Mouse (Mus musculus) limb, embryonic 14.5 days (tissue): Measurements from ENCODE around the gene Frmpd4. TPM values are rescaled to one million over a fixed set of nuclear protein-coding genes. Genes with fewer than 3 reads are reported as not detected.

Experiments
- ATAC-seq: fragments of 200-750 bp; cut with Nextera tagmentation; 2 replicates; pipeline ENCODE4 v1.8.0; 2017; ENCODE audit warnings: low read depth, moderate number of reproducible peaks, moderate TSS enrichment; ENCODE audit not compliant: low FRiP score
- DNase-seq: peaks from one replicate; pipeline ENCODE4 v3.0.0-alpha.2; 2015; ENCODE audit warnings: low spot score
- H3K27ac ChIP-seq: fragments of 300-500 bp; sonication (generic); replicated peaks from 2 replicates; pipeline ENCODE4 v1.5.1; 2014; ENCODE audit warnings: low read depth, mild to moderate bottlenecking, low read length, moderate library complexity, mixed read lengths
- H3K27me3 ChIP-seq: fragments of 300-500 bp; sonication (generic); 2 replicates; pipeline ENCODE4 v1.6.1; 2014; ENCODE audit warnings: low read length, mixed read lengths; ENCODE audit not compliant: control insufficient read depth, insufficient read depth
- H3K36me3 ChIP-seq: fragments of 300-500 bp; sonication (generic); 2 replicates; pipeline ENCODE4 v1.6.1; 2014; ENCODE audit warnings: mild to moderate bottlenecking, low read length, moderate library complexity, mixed read lengths; ENCODE audit not compliant: control insufficient read depth, insufficient read depth
- H3K4me1 ChIP-seq: fragments of 300-500 bp; sonication (generic); 2 replicates; pipeline ENCODE4 v1.6.1; 2014; ENCODE audit warnings: antibody characterized with exemption, low read length, mixed read lengths; ENCODE audit not compliant: control insufficient read depth, insufficient read depth
- H3K4me2 ChIP-seq: fragments of 300-500 bp; sonication (generic); replicated peaks from 2 replicates; pipeline ENCODE4 v1.6.1; 2014; ENCODE audit warnings: low read depth, mild to moderate bottlenecking, low read length, moderate library complexity; ENCODE audit not compliant: severe bottlenecking
- H3K4me3 ChIP-seq: fragments of 300-500 bp; sonication (generic); replicated peaks from 2 replicates; pipeline ENCODE4 v1.5.1; 2014; ENCODE audit warnings: low read length
- H3K9ac ChIP-seq: fragments of 300-500 bp; sonication (generic); 2 replicates; pipeline ENCODE4 v1.6.1; 2014; ENCODE audit warnings: mild to moderate bottlenecking, low read depth, low read length, moderate library complexity; ENCODE audit not compliant: severe bottlenecking
- H3K9me3 ChIP-seq: fragments of 300-500 bp; sonication (generic); 2 replicates; pipeline ENCODE4 v1.6.1; 2016; ENCODE audit warnings: low read length; ENCODE audit not compliant: control insufficient read depth
- POLR2A ChIP-seq: fragments of 200-500 bp; IDR thresholded peaks from 2 replicates; pipeline ENCODE4 v1.8.0; 2012; ENCODE audit warnings: inconsistent platforms, mild to moderate bottlenecking, moderate library complexity, borderline replicate concordance; ENCODE audit not compliant: insufficient read depth, insufficient read length; ENCODE audit errors: extremely low read depth
- WGBS: fragments of 180-500 bp; shearing (Covaris S2); extraction: QIAGEN DNeasy Blood & Tissue Kit; methylation state at CpG from one replicate; pipeline ENCODE4 v1.1.7; 2014; 5-methylcytosine and 5-hydroxymethylcytosine counted together
- polyA plus RNA-seq, 2 experiments: library from polyadenylated mRNA; depleted of rRNA in 1 of 2; stranded (reverse) in 1 of 2; unstranded in 1 of 2; fragments of >200 nt; fragmentation: Nextera tagmentation in 1 of 2; extraction: Ambion mirVana in 1 of 2; gene quantifications; 2 replicates each; pipeline versions ENCODE4 v1.2.1 to v1.2.3; 2012 to 2014

The Frmpd4 gene
- polyA plus RNA-seq (2012; rRNA removed) (0.38 and 0.46 TPM in 2 replicates), polyA plus RNA-seq (2014; fragmentation: Nextera tagmentation; extraction: Ambion mirVana) (0.41 and 0.55 TPM in 2 replicates)

DNA sequence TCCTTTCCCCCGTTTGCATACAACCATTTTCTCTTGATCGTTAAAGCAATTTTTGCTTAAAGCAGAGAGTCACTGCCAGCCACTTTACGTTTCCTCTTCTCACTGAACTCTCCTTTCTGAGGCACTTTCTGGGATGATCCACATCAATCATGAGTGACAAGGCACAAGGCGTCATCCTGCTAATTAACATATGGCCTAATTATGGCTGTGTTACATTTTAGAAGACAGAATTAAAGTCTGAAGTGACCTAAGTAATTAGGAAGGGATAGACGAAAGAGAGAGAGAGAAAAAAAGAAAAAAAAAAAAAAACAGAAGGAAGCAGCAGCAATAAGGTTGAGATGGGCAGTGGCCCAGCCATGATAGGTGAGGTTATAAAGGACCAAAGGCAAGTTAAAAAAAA, at the start of gene Frmpd4:
Gene Frmpd4 (minus strand): TSS at position 101 of the 400 bp plus-strand sequence.
- H3K9ac ChIP-seq: no peak within 1 kb of the TSS
- H3K4me1 ChIP-seq: no peaks in the 10 kb centered on the region
- DNase-seq (no peak), ATAC-seq (no peak)
- TF ChIP-seq POLR2A: no peak
- H3K27ac ChIP-seq: no peak within 1 kb of the TSS
- no peak within 1 kb of the TSS for H3K4me2 ChIP-seq
- WGBS: 62% methylated on average over 5 of the region's 5 CpGs
- H3K36me3 ChIP-seq: no peaks in the 10 kb centered on the region
- no peaks in the 10 kb centered on the region for H3K27me3 ChIP-seq
- no peaks in the 10 kb centered on the region for H3K9me3 ChIP-seq
- no peak within 1 kb of the TSS for H3K4me3 ChIP-seq

DNA sequence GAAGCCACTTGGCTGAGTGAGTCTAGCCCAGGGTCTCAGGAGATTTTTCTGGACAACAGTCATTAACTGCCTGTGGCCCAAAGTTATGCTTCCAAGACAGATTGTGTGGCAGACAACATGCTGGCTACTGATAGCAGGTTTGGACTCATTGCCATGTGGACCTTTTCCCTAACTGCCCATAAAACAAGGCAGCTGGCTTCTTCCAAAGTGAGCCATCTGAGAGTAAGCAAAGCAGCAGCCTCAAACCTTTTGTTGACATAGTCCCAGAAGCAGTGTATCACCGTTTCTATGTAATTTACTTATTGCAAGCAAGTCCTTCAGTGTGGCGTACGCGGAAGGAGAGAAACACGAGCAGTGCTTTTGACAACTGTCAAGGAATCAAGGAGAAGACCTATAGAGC, 18.2 kb upstream of the Frmpd4 start:
- H3K27me3 ChIP-seq: no peaks in the 10 kb centered on the region
- no peak for DNase-seq
- TF ChIP-seq POLR2A: no peak
- 75% methylated on average over 5 of the region's 5 CpGs for WGBS
- no peak overlapping the region for H3K4me2 ChIP-seq
- H3K36me3 ChIP-seq: no peaks in the 10 kb centered on the region
- H3K4me1 ChIP-seq: no peaks in the 10 kb centered on the region
- H3K27ac ChIP-seq: no peak overlapping the region
- no peaks in the 10 kb centered on the region for H3K9me3 ChIP-seq
- H3K9ac ChIP-seq: no peak overlapping the region
- ATAC-seq: no peak
- no peak overlapping the region for H3K4me3 ChIP-seq

DNA sequence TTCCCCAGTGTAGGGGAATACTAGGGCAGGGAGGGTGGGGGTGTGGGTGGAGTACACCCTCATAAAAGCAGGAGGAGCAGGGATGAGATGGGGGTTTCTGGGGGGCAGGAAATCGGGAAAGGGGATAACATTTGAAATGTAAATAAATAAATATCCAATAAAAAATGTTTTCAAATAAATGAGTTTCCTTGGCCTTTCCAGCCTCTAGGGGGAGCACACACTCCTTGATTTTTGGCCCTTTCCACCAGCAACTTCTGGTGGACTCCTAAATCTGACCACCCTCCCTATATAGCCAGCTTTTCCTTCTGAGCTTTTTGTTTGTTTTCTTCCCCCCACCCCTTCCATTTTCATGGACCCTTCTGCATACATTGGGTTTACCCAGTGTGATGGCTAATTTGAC, 7.3 kb upstream of the Frmpd4 start:
- Histone ChIP-seq H3K4me3 (no peak overlapping the region), H3K4me2 (no peak overlapping the region), H3K9ac (no peak overlapping the region), H3K27me3 (no peaks in the 10 kb centered on the region), H3K4me1 (no peaks in the 10 kb centered on the region), H3K9me3 (no peaks in the 10 kb centered on the region), H3K36me3 (no peaks in the 10 kb centered on the region), H3K27ac (no peak overlapping the region)
- 56% methylated on average over 1 of the region's 1 CpGs for WGBS
- ATAC-seq: no peak
- DNase-seq: no peak
- TF ChIP-seq POLR2A: no peak

DNA sequence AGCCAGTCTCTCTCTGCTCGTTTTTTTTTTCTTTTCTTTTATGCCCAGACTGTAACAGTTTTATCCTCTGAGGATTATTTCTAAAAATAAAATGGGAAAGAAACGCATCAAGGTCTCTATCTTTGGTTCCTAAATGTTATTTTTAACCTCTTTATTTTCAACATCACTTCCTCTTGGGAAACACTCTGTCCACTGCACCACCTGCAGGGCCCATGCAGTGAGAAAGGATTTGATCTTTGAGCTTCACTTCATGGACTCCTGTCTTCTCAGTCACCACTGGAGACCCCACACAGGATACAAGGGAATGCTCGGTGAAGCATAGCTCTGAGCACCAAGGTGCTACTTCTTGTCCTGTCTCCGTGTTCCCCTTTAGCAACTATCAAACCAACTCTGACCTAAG, 5.2 kb downstream of the Frmpd4 start:
- 61% methylated on average over 4 of the region's 4 CpGs for WGBS
- no peaks in the 10 kb centered on the region for H3K9me3 ChIP-seq

DNA sequence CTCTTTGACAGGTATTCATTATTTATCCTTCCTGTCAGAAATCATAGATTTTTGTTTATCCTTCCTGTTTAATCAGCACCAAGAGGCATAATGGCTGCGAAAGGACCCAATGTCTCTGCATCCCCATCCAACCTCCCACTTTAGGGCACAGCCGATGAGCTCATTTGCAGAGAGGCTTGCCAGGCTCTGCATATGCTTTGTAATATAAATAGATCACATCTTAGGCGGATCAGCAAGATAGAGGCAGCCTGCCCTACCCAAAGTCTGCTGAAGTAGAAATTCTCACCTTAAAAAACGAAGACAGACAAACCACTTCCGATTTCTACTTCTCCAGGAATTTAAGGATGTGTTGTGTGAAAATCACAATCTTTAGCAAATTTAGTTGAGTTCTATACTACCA, 7.8 kb downstream of the Frmpd4 start:
- no peaks in the 10 kb centered on the region for H3K4me1 ChIP-seq
- no peak for DNase-seq
- H3K4me2 ChIP-seq: no peak overlapping the region
- 80% methylated on average over 5 of the region's 5 CpGs for WGBS
- H3K36me3 ChIP-seq: no peaks in the 10 kb centered on the region
- no peak overlapping the region for H3K9ac ChIP-seq
- no peak overlapping the region for H3K27ac ChIP-seq
- no peaks in the 10 kb centered on the region for H3K27me3 ChIP-seq
- no peak for ATAC-seq
- no peak overlapping the region for H3K4me3 ChIP-seq
- no peak for TF ChIP-seq POLR2A
- no peaks in the 10 kb centered on the region for H3K9me3 ChIP-seq

More for the DNA sequence above, 5.2 kb downstream of the Frmpd4 start:
- Histone ChIP-seq H3K4me2 (no peak overlapping the region), H3K27ac (no peak overlapping the region), H3K9ac (no peak overlapping the region), H3K36me3 (no peaks in the 10 kb centered on the region), H3K4me1 (no peaks in the 10 kb centered on the region), H3K27me3 (no peaks in the 10 kb centered on the region), H3K4me3 (no peak overlapping the region)
- TF ChIP-seq POLR2A: no peak
- DNase-seq (no peak), ATAC-seq (no peak)

DNA sequence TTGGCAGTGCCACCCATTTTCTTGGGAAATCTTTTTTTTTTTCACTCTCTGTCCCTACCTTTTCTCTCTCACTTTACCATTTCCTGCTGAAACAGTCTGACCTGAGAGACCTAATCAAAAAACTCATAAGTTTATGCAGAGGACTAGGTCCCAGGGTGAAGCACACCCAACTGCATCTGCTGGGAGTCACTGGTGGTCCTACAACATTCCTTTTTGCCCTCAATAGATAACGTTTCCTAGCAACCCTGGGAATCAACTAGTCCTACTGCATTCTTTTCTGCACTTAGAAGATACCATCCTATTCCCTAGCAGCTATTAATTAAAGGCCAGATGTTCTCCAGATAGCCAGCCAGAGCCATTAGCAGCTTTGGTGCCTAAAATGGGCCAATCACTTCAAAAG, 71.8 kb downstream of the Frmpd4 start:
- TF ChIP-seq POLR2A: no peak
- DNase-seq: no peak
- WGBS: 62% methylated on average over 1 of the region's 1 CpGs
- no peak overlapping the region for H3K4me3 ChIP-seq
- H3K9me3 ChIP-seq: no peaks in the 10 kb centered on the region
- H3K27ac ChIP-seq: no peak overlapping the region
- no peaks in the 10 kb centered on the region for H3K4me1 ChIP-seq
- no peak for ATAC-seq
- H3K9ac ChIP-seq: no peak overlapping the region
- H3K36me3 ChIP-seq: no peaks in the 10 kb centered on the region
- H3K4me2 ChIP-seq: no peak overlapping the region
- H3K27me3 ChIP-seq: no peaks in the 10 kb centered on the region
